Mouse (Mus musculus): ENCODE data around the gene Wnt6.

The Wnt6 gene

DNA sequence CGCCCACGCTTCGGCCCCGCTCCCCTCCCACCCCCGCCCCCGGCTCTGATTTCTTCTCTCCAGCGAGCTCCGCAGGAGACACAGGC lies at the start of gene Wnt6:
TSS of gene Wnt6 (plus strand) at position 48 of the 86 bp plus-strand sequence.
- no peak for DNase-seq (ENCODE audit: low spot score in 2 of 2)

DNA sequence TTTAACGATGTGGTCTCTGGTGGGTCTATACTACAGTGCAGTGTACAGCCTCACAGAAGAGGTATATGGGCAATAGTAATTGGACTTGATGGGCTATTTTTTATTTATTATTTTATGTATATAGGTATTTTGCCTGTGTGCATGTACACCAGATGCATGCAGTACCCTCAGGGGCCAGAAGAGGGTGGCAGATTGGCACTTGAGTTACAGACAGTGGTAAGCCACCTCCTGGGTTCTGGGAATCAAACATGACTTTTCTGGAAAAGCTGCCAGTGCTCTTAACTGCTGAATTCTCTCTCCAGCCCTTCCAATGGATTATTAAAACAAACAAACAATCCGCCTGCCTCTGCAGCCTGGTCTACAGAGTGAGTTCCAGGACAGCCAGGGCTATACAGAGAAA lies 47.9 kb upstream of the Wnt6 start:
- no peak for DNase-seq (ENCODE audit: low spot score in 2 of 2)

DNA sequence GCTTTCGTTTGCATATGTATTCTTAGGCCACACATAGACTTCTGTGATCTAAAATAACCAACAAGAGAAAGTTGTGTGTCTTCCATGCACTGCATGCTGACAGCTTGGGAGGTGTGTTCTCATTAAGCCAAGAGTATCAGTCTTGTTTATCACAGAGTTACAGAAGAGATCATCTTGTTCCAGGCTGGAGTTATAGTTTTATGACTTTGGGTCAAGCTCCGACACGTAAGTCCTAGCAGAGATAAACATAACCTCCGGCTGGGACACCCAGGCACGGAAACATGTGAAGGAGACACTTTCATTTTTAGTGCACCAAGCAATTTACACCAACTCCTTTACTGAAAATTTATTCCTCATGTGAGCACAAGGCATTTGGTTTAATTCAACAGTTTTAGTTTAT lies 45.6 kb upstream of the Wnt6 start:
- no peak for DNase-seq (ENCODE audit: low spot score in 2 of 2)

DNA sequence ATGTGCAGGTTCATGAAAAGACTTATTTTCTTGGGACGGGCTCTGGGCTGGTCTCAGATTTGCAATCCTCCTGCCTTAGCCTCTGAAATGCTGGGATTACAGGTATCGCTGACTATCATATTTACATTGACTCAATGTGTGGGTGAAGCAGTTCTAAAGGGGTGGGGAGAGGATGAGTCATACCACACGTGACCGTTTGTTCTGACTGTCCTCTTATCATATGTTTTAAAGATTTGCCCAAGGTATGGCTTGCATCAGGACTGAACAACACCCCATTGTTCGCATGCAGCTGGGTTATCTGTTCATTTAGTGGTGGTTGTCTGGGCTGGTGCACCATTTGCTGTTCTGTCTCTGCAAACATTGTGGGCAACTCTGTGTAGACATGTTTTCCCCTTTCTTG lies 45.0 kb upstream of the Wnt6 start:
- DNase-seq (ENCODE audit: low spot score in 2 of 2): no peak

DNA sequence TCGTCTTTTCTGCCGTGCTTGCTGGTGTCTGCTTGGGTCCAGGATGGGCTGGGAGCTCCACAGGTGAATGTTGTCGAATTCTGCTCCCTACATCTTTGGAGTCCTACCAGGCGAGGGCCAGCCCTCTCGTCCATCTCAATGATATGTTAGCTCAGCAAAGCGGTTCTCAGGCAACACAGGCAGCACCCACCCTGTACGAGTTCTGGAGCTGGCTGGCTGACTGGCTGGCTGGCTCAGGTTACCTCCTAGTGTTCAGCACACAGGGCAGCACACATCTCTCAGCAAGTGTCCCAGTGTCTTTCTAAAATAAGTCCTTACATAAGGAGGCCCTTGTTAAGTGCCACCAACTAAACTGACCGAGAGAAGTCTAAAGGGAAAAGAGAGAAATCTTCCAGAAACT lies 43.2 kb upstream of the Wnt6 start:
- no peak for DNase-seq (ENCODE audit: low spot score in 2 of 2)

DNA sequence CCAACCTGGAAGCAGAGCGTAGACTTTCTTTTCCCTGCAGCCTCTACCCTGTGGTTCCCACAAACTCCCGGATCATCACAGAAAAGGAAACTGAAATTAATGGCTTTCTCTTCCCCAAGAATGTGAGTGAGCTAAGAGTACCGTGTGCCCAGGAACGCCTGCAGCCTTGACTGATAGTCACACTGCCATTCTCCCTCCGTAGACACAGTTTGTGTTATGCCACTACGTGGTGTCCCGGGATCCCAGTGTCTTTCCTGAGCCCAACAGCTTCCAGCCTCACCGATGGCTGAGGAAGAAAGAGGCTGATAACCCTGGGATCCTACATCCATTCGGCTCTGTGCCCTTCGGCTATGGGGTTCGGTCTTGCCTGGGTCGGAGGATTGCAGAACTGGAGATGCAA lies 34.7 kb upstream of the Wnt6 start:
- no peak for DNase-seq (ENCODE audit: low spot score in 2 of 2)

GRCm38 (mm10) chr1:74737500-74737899 lies 34.2 kb upstream of the Wnt6 start:
- no peak for DNase-seq (ENCODE audit: low spot score in 2 of 2)

DNA sequence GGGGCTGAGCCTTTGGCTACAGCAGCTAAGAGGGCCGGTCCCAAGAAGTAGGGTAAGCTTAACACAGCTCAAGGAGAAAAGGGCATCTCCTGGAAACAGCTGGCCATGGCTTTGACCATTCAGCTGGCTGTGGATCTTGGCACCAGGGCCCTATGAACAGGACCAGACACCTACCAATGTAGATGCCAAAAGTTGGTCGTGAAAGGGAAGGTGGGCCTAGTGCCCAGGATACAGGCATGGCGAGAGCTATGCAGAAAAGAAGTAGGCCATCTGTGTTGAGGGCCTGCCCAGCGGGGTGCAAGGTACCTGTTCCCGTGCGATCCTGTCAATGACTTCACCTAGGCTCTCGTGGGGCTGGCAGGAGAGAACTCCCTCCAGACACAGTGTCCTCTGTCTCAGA lies 30.8 kb upstream of the Wnt6 start:
- DNase-seq (ENCODE audit: low spot score in 2 of 2): no peak

DNA sequence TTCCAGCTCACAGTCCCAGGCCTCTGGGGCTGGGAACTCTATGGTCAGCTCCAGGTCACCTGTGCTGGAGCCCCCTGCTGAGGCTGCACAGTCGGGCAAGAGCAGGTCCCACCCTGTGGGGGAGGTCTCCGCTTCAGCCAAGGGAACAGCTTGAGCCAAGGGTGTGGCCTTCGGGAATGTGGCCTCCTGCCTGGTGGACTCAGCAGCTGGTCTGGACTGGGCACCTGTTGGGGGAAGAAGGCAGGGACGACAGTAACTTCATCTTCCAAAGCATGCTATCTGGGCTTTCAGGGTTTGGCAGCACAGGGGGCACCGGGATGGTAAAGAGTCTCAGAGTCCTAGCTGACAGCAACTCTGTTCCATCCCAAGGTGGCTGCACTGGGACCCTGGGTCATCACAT lies 24.4 kb upstream of the Wnt6 start:
- no peak for DNase-seq (ENCODE audit: low spot score in 2 of 2)

DNA sequence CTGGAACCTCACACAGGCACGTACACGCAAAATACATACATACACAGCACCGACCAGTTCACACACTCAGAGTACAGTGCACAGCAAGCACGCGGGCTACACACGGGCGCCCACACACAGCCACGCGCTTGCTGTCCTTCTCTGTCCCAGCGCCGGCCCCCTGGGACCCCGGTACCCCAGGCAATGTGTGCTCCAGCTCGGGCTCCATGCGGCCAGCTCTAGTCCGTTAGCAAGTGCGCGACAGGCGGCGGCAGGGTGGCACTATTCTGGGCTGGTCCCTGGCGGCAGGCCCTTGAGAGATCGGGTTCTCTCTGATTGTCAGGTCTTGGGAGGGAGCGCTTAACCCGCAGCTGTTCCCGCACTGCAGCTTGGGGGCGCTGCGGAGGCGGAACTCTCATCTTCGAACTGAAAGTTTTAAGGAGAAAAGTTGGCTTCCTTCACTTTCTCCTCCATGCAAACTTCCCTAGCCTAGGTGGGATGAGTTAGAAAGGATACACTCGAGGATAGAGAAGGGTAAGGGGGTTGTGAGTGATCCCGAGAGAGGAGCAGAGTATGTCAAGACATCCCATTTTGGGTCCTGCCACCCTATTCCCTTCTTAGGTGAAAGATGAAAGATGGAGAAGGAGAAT lies 22.9 kb upstream of the Wnt6 start, which contains the start of gene Prkag3:
TSS of gene Prkag3 (minus strand) at position 579 of the 629 bp plus-strand sequence.
- DNase-seq (ENCODE audit: low spot score in 2 of 2): peak; percentile 40 to 46

DNA sequence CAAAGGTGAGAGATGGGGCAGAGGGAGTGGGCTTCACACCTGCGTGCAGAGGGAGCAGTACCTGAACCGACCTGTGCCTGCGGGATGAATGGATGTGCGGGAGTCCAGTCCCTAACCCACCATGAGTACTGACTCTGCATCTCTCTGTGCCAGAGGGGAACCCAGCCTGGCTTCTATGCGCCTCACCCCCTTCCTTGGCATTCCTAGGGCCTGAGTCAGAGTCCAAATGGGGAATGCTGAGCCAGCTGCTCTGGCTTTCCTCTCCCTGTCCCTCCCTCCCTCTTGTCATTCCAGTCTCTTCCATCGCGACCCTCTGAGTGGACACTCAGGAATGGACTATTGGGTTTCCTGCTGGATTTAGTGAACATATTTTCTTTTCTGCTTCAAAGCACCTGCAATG lies 22.4 kb upstream of the Wnt6 start:
- DNase-seq (ENCODE audit: low spot score in 2 of 2): no peak

DNA sequence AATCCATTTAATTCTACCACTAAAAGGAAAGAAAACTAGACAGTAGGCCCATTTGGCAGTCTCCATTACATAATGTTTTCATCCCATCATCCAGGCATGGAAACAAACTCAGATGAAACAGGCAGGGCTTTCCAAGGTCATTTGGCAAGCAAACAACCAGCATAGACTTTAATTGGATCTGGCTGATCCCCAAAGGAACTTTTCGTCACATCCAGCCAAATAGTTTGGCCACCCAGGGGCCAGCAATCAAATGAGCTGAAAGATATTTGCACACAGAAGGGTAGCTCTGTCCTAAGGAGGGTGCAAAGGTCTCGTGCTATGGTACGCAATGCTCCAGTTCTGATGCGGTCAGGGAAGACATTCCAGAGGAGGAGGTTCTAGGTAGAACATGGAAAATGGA lies 21.0 kb upstream of the Wnt6 start:
- no peak for DNase-seq (ENCODE audit: low spot score in 2 of 2)

GRCm38 (mm10) chr1:74752150-74752549 lies 19.5 kb upstream of the Wnt6 start:
- DNase-seq (ENCODE audit: low spot score in 2 of 2): no peak

GRCm38 (mm10) chr1:74752833-74753232 lies 18.9 kb upstream of the Wnt6 start:
- no peak for DNase-seq (ENCODE audit: low spot score in 2 of 2)

GRCm38 (mm10) chr1:74753266-74753974 lies 18.3 kb upstream of the Wnt6 start:
- DNase-seq (ENCODE audit: low spot score in 2 of 2): no peak

- DNase-seq (ENCODE audit: low spot score in 2 of 2): no peak
Measured at GRCm38 (mm10) chr1:74754175-74754785, 17.4 kb upstream of the Wnt6 start.

DNA sequence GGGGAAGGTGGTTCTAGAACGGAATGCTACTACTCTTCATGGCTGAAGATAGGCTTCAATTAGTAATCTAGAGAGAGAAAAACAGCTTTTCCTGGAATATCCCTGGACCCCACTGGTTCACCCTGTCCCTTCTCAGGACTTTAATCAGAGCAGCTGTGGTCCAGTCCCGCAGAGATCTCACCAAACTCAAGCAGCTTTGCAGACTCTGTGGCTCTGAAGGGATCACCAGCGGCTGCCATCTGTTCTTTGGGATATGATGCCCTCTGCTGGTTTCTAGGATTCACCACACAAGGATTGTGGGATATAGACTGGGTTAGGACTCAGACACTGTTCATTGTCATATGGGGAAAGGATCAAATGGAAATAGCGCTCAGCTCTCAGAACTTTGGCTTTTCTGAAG lies 11.9 kb upstream of the Wnt6 start:
- peak; percentile 59 to 64 for DNase-seq (ENCODE audit: low spot score in 2 of 2)

- DNase-seq (ENCODE audit: low spot score in 2 of 2): peak; percentile 80 to 85
Measured at GRCm38 (mm10) chr1:74763081-74763480, 8.6 kb upstream of the Wnt6 start.

GRCm38 (mm10) chr1:74770727-74771466 lies 795 bp upstream of the Wnt6 start:
- no peak for DNase-seq (ENCODE audit: low spot score in 2 of 2)

DNA sequence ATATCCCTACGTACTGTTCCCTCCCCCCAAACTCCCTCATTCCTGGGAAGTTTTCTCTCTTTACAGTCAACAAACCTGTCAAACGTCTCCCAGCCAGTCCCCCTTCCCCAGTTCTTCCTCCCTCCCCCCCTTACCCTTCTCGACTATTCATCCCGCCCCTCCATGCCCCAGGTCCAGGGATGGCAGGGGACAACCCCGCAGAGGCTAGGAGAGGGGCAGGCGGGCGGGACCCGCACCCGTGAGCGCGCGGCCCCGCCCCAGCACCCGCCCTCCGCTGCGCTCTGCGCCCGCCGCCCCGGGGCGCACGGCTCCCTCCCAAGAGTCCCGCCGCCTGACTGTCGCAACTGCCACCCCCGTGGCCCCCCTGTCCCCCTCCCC lies 236 bp upstream of the Wnt6 start:
- DNase-seq (ENCODE audit: low spot score in 2 of 2): no peak

GRCm38 (mm10) chr1:74771931-74772620 lies 384 bp downstream of the Wnt6 start:
- no peak for DNase-seq (ENCODE audit: low spot score in 2 of 2)

- peak in 1 of 2 experiments; percentile 58 for DNase-seq (ENCODE audit: low spot score in 2 of 2)
Measured at GRCm38 (mm10) chr1:74773136-74773535, 1.4 kb downstream of the Wnt6 start.

- no peak for DNase-seq (ENCODE audit: low spot score in 2 of 2)
Measured at GRCm38 (mm10) chr1:74774062-74774461, 2.4 kb downstream of the Wnt6 start.
